Mouse (Mus musculus) ES-E14 (cell line): Measurements from ENCODE around the gene Zfp385b. TPM values are rescaled to one million over a fixed set of nuclear protein-coding genes. Genes with fewer than 3 reads are reported as not detected.

ENCODE experiments used
- DNase-seq: peaks from one replicate; pipeline ENCODE4 v3.0.0-alpha.2; 2013; ENCODE audit warnings: low read depth, low spot score
- H3K27ac ChIP-seq: 2 replicates; pipeline ENCODE4 v1.5.1; 2012; ENCODE audit warnings: low read depth, mild to moderate bottlenecking, low read length, moderate library complexity, mixed read lengths; ENCODE audit not compliant: poor library complexity, insufficient read depth, severe bottlenecking
- H3K36me3 ChIP-seq: 2 replicates; pipeline ENCODE4 v1.6.1; 2012; ENCODE audit warnings: mild to moderate bottlenecking, low read length, moderate library complexity, mixed read lengths; ENCODE audit not compliant: control insufficient read depth, poor library complexity, insufficient read depth, severe bottlenecking
- H3K4me1 ChIP-seq, 2 experiments: fragments of 150-350 bp in 1 of 2; sonication (generic) in 1 of 2; 2 replicates each; pipeline ENCODE4 v1.6.1; 2012; ENCODE audit warnings: low read length in 2 of 2, mild to moderate bottlenecking in 1 of 2, mixed read lengths in 1 of 2; ENCODE audit not compliant: control insufficient read depth in 2 of 2, insufficient read depth in 2 of 2, poor library complexity in 1 of 2
- H3K4me3 ChIP-seq, 2 experiments: fragments of 150-350 bp in 1 of 2; sonication (generic) in 1 of 2; 2 replicates each; pipeline ENCODE4 v1.5.1; 2012; ENCODE audit warnings: low read length in 2 of 2, low read depth in 1 of 2, mild to moderate bottlenecking in 1 of 2, mixed read lengths in 1 of 2; ENCODE audit not compliant: insufficient read depth in 1 of 2, poor library complexity in 1 of 2, severe bottlenecking in 1 of 2
- H3K9ac ChIP-seq: 2 replicates; pipeline ENCODE4 v1.6.1; 2012; ENCODE audit warnings: low read depth, mild to moderate bottlenecking, low read length, mixed read lengths; ENCODE audit not compliant: poor library complexity, insufficient read depth, severe bottlenecking
- H3K9me3 ChIP-seq: fragments of 150-350 bp; sonication (generic); 2 replicates; pipeline ENCODE4 v1.6.1; 2012; ENCODE audit warnings: low read depth, mild to moderate bottlenecking, low read length; ENCODE audit not compliant: control insufficient read depth, insufficient read depth
- CHD2 ChIP-seq: IDR thresholded peaks from 2 replicates; pipeline ENCODE4 v1.6.1; 2014; ENCODE audit warnings: mild to moderate bottlenecking, low read depth, low read length, inconsistent platforms
- HCFC1 ChIP-seq: IDR thresholded peaks from 2 replicates; pipeline ENCODE4 v1.6.1; 2012; ENCODE audit warnings: low read length, inconsistent platforms, borderline replicate concordance; ENCODE audit not compliant: insufficient read depth
- MAFK ChIP-seq: IDR thresholded peaks from 2 replicates; pipeline ENCODE4 v1.6.1; 2014; ENCODE audit warnings: mild to moderate bottlenecking, low read depth, low read length, inconsistent platforms; ENCODE audit not compliant: insufficient read depth
- ZC3H11A ChIP-seq: IDR thresholded peaks from 2 replicates; pipeline ENCODE4 v1.6.1; 2012; ENCODE audit warnings: low read depth, mild to moderate bottlenecking, inconsistent platforms, low read length, borderline replicate concordance
- ZNF384 ChIP-seq: IDR thresholded peaks from 2 replicates; pipeline ENCODE4 v1.6.1; 2012; ENCODE audit warnings: low read depth, low read length, inconsistent platforms
- in situ Hi-C, 2 experiments: fragments of 600-800 bp; cut with MboI; formaldehyde crosslinking; loops; one replicate each; pipeline ENCODE4 v1.15.1; 2025; ENCODE audit warnings: low sequenced_read_pairs in 2 of 2, inconsistent platforms in 1 of 2; ENCODE audit not compliant: unreplicated experiment in 2 of 2
- total RNA-seq: library from RNA; depleted of rRNA; stranded (reverse); fragments of 300-350 nt; gene quantifications from 2 replicates; pipeline ENCODE4 v1.2.3, GENCODE M21; 2012

Zfp385b gene
- total RNA-seq, 1 experiment = 0.09 TPM

GRCm38 (mm10) chr2:77503217-77503616, 316.2 kb downstream of the Zfp385b start:
- in situ Hi-C loops = no loop called here
- no peak overlapping the region for H3K4me3 ChIP-seq
- no peak overlapping the region for H3K9ac ChIP-seq
- H3K9me3 ChIP-seq = no peaks in the 10 kb centered on the region
- peaks cover 0 to 3% of the 10 kb centered on the region in 2 experiments; a peak in 1 of 4 replicates for H3K4me1 ChIP-seq
- no peak overlapping the region for H3K27ac ChIP-seq
- TF ChIP-seq MAFK = no peak
- no peak for TF ChIP-seq ZC3H11A
- TF ChIP-seq HCFC1 = no peak
- no peak for TF ChIP-seq ZNF384
- TF ChIP-seq CHD2 = no peak
- no peak for DNase-seq
- H3K36me3 ChIP-seq = no peaks in the 10 kb centered on the region

GRCm38 (mm10) chr2:77502458-77502857, 317.0 kb downstream of the Zfp385b start:
- H3K9me3 ChIP-seq = no peaks in the 10 kb centered on the region
- no peak overlapping the region for H3K27ac ChIP-seq
- H3K36me3 ChIP-seq = no peaks in the 10 kb centered on the region
- 0 out of 4 replicates have a peak, but pooled peaks cover 0 to 2% of the 10 kb centered on the region in 2 experiments for H3K4me1 ChIP-seq
- no peak for DNase-seq
- TF ChIP-seq ZNF384 = no peak
- no peak for TF ChIP-seq MAFK
- TF ChIP-seq ZC3H11A = no peak
- no peak for TF ChIP-seq CHD2
- TF ChIP-seq HCFC1 = no peak
- in situ Hi-C loops = no loop called here
- no peak overlapping the region for H3K4me3 ChIP-seq
- H3K9ac ChIP-seq = no peak overlapping the region

- Histone ChIP-seq H3K9me3 (no peaks in the 10 kb centered on the region), H3K27ac (no peak overlapping the region), H3K36me3 (no peaks in the 10 kb centered on the region), H3K4me1 (no peaks in the 10 kb centered on the region), H3K9ac (no peak overlapping the region), H3K4me3 (no peak overlapping the region)
- TF ChIP-seq ZNF384 = no peak
- no peak for DNase-seq
- in situ Hi-C loops = no loop called here
Observed at GRCm38 (mm10) chr2:77500480-77500879, 319.0 kb downstream of the Zfp385b start.

GRCm38 (mm10) chr2:77498379-77498778, 321.1 kb downstream of the Zfp385b start:
- in situ Hi-C loops = no loop called here

GRCm38 (mm10) chr2:77497942-77498341, 321.5 kb downstream of the Zfp385b start:
- in situ Hi-C loops = no loop called here
- Histone ChIP-seq H3K36me3 (no peaks in the 10 kb centered on the region), H3K9ac (no peak overlapping the region), H3K4me1 (no peaks in the 10 kb centered on the region), H3K27ac (no peak overlapping the region), H3K9me3 (no peaks in the 10 kb centered on the region), H3K4me3 (no peak overlapping the region)
- TF ChIP-seq ZC3H11A (no peak), MAFK (no peak), CHD2 (no peak), HCFC1 (no peak)
- no peak for DNase-seq

More at GRCm38 (mm10) chr2:77498379-77498778, 321.1 kb downstream of the Zfp385b start:
- H3K27ac ChIP-seq = no peak overlapping the region
- H3K9me3 ChIP-seq = no peaks in the 10 kb centered on the region
- no peak for TF ChIP-seq CHD2
- TF ChIP-seq ZNF384 = no peak
- TF ChIP-seq HCFC1 = no peak
- TF ChIP-seq ZC3H11A = no peak
- TF ChIP-seq MAFK = no peak
- no peaks in the 10 kb centered on the region for H3K36me3 ChIP-seq
- no peaks in the 10 kb centered on the region for H3K4me1 ChIP-seq
- no peak for DNase-seq
- H3K4me3 ChIP-seq = no peak overlapping the region
- no peak overlapping the region for H3K9ac ChIP-seq
